Mouse (Mus musculus): ENCODE measurements around the gene Col13a1. TPM values are rescaled to one million over a fixed set of nuclear protein-coding genes. Genes with fewer than 3 reads are reported as not detected.

The Col13a1 gene
- polyA plus RNA-seq, 1 experiment from 2014 or later: 7.3 TPM

GRCm38 (mm10) chr10:61917066-61917465 lies 61.8 kb downstream of the Col13a1 start:
- 96% methylated on average over 12 of the region's 12 CpGs for whole genome bisulfite sequencing
- no peak overlapping the region for H3K27ac ChIP-seq
- no peak for DNase-seq (ENCODE audit: low spot score)
- H3K9ac ChIP-seq (ENCODE audit: low read depth, low read length): no peak overlapping the region
- 0 out of 2 replicates have a peak, but pooled peaks have one; percentile 11 for TF ChIP-seq CTCF (IDR thresholded peaks at IDR 0.05; ENCODE audit: low read depth)
- H3K4me1 ChIP-seq (replicated peaks; ENCODE audit: insufficient read depth, low read length): peaks cover 14% of the 10 kb centered on the region
- H3K4me3 ChIP-seq (replicated peaks; ENCODE audit: low read depth, low read length): no peak overlapping the region
- H3K36me3 ChIP-seq (ENCODE audit: insufficient read depth, low read length): no peaks in the 10 kb centered on the region
- no peaks in the 10 kb centered on the region for H3K27me3 ChIP-seq (ENCODE audit: insufficient read depth, low read length)
- H3K4me2 ChIP-seq (ENCODE audit: low read length): no peak overlapping the region
- no peak for ATAC-seq (replicated peaks; ENCODE audit: low FRiP score, low read depth)
- 0 out of 2 replicates have a peak, but pooled peaks cover 5% of the 10 kb centered on the region for H3K9me3 ChIP-seq (replicated peaks; ENCODE audit: low read length)

- Histone ChIP-seq H3K4me1 (replicated peaks; ENCODE audit: insufficient read depth, low read length) (no peaks in the 10 kb centered on the region), H3K9me3 (replicated peaks; ENCODE audit: low read length) (0 out of 2 replicates have a peak, but pooled peaks cover 5% of the 10 kb centered on the region), H3K4me3 (replicated peaks; ENCODE audit: low read depth, low read length) (no peak overlapping the region), H3K27me3 (ENCODE audit: insufficient read depth, low read length) (no peaks in the 10 kb centered on the region), H3K27ac (no peak overlapping the region), H3K4me2 (ENCODE audit: low read length) (no peak overlapping the region), H3K9ac (ENCODE audit: low read depth, low read length) (no peak overlapping the region), H3K36me3 (ENCODE audit: insufficient read depth, low read length) (no peaks in the 10 kb centered on the region)
- peak; percentile 56 for DNase-seq (ENCODE audit: low spot score)
- ATAC-seq (replicated peaks; ENCODE audit: low FRiP score, low read depth): no peak
- 20% methylated on average over 4 of the region's 4 CpGs for WGBS
- TF ChIP-seq CTCF (IDR thresholded peaks at IDR 0.05; ENCODE audit: low read depth): no peak
Measured at GRCm38 (mm10) chr10:61911770-61912169, 67.1 kb downstream of the Col13a1 start.

- TF ChIP-seq CTCF (IDR thresholded peaks at IDR 0.05; ENCODE audit: low read depth): no peak
- H3K27ac ChIP-seq: no peak overlapping the region
- H3K9me3 ChIP-seq (replicated peaks; ENCODE audit: low read length): no peaks in the 10 kb centered on the region
- H3K27me3 ChIP-seq (ENCODE audit: insufficient read depth, low read length): no peaks in the 10 kb centered on the region
- DNase-seq (ENCODE audit: low spot score) (peak; percentile 28), ATAC-seq (replicated peaks; ENCODE audit: low FRiP score, low read depth) (no peak)
- H3K4me2 ChIP-seq (ENCODE audit: low read length): no peak overlapping the region
- H3K4me3 ChIP-seq (replicated peaks; ENCODE audit: low read depth, low read length): no peak overlapping the region
- H3K9ac ChIP-seq (ENCODE audit: low read depth, low read length): no peak overlapping the region
- H3K36me3 ChIP-seq (ENCODE audit: insufficient read depth, low read length): no peaks in the 10 kb centered on the region
- WGBS: 52% methylated on average over 3 of the region's 3 CpGs
- no peaks in the 10 kb centered on the region for H3K4me1 ChIP-seq (replicated peaks; ENCODE audit: insufficient read depth, low read length)
Measured at GRCm38 (mm10) chr10:61909004-61909403, 69.9 kb downstream of the Col13a1 start.

GRCm38 (mm10) chr10:61906226-61906625 lies 72.7 kb downstream of the Col13a1 start:
- no peaks in the 10 kb centered on the region for H3K27me3 ChIP-seq (ENCODE audit: insufficient read depth, low read length)
- ATAC-seq (replicated peaks; ENCODE audit: low FRiP score, low read depth) (0 out of 2 replicates have a peak, but pooled peaks have one; percentile 31), DNase-seq (ENCODE audit: low spot score) (peak; percentile 40)
- TF ChIP-seq CTCF (IDR thresholded peaks at IDR 0.05; ENCODE audit: low read depth): peak; percentile 51
- no peak overlapping the region for H3K27ac ChIP-seq
- H3K36me3 ChIP-seq (ENCODE audit: insufficient read depth, low read length): no peaks in the 10 kb centered on the region
- WGBS: 27% methylated on average over 5 of the region's 5 CpGs
- no peak overlapping the region for H3K4me2 ChIP-seq (ENCODE audit: low read length)
- H3K4me1 ChIP-seq (replicated peaks; ENCODE audit: insufficient read depth, low read length): no peaks in the 10 kb centered on the region
- H3K4me3 ChIP-seq (replicated peaks; ENCODE audit: low read depth, low read length): no peak overlapping the region
- no peak overlapping the region for H3K9ac ChIP-seq (ENCODE audit: low read depth, low read length)
- no peaks in the 10 kb centered on the region for H3K9me3 ChIP-seq (replicated peaks; ENCODE audit: low read length)

- H3K9ac ChIP-seq (ENCODE audit: low read depth, low read length): no peak overlapping the region
- no peaks in the 10 kb centered on the region for H3K4me1 ChIP-seq (replicated peaks; ENCODE audit: insufficient read depth, low read length)
- TF ChIP-seq CTCF (IDR thresholded peaks at IDR 0.05; ENCODE audit: low read depth): no peak
- H3K9me3 ChIP-seq (replicated peaks; ENCODE audit: low read length): no peaks in the 10 kb centered on the region
- no peaks in the 10 kb centered on the region for H3K27me3 ChIP-seq (ENCODE audit: insufficient read depth, low read length)
- H3K4me3 ChIP-seq (replicated peaks; ENCODE audit: low read depth, low read length): no peak overlapping the region
- DNase-seq (ENCODE audit: low spot score) (peak; percentile 82), ATAC-seq (replicated peaks; ENCODE audit: low FRiP score, low read depth) (no peak)
- 19% methylated on average over 8 of the region's 8 CpGs for WGBS
- peak overlapping the region; percentile 57; the same call in 1 of the 2 replicates for H3K27ac ChIP-seq
- no peaks in the 10 kb centered on the region for H3K36me3 ChIP-seq (ENCODE audit: insufficient read depth, low read length)
- no peak overlapping the region for H3K4me2 ChIP-seq (ENCODE audit: low read length)
Measured at GRCm38 (mm10) chr10:61905308-61905707, 73.6 kb downstream of the Col13a1 start.

- H3K27me3 ChIP-seq (ENCODE audit: insufficient read depth, low read length): no peaks in the 10 kb centered on the region
- no peak overlapping the region for H3K27ac ChIP-seq
- ATAC-seq (replicated peaks; ENCODE audit: low FRiP score, low read depth): no peak
- H3K9ac ChIP-seq (ENCODE audit: low read depth, low read length): no peak overlapping the region
- H3K4me2 ChIP-seq (ENCODE audit: low read length): no peak overlapping the region
- H3K36me3 ChIP-seq (ENCODE audit: insufficient read depth, low read length): no peaks in the 10 kb centered on the region
- H3K4me3 ChIP-seq (replicated peaks; ENCODE audit: low read depth, low read length): no peak overlapping the region
- no peak for TF ChIP-seq CTCF (IDR thresholded peaks at IDR 0.05; ENCODE audit: low read depth)
- 66% methylated on average over 6 of the region's 6 CpGs for WGBS
- H3K4me1 ChIP-seq (replicated peaks; ENCODE audit: insufficient read depth, low read length): no peaks in the 10 kb centered on the region
- no peaks in the 10 kb centered on the region for H3K9me3 ChIP-seq (replicated peaks; ENCODE audit: low read length)
- DNase-seq (ENCODE audit: low spot score): no peak
Measured at GRCm38 (mm10) chr10:61898116-61898515, 80.8 kb downstream of the Col13a1 start.

- DNase-seq (ENCODE audit: low spot score) (no peak), ATAC-seq (replicated peaks; ENCODE audit: low FRiP score, low read depth) (no peak)
Measured at GRCm38 (mm10) chr10:61894564-61894963, 84.3 kb downstream of the Col13a1 start.

More at GRCm38 (mm10) chr10:61894564-61894963, 84.3 kb downstream of the Col13a1 start:
- Histone ChIP-seq H3K27ac (no peak overlapping the region), H3K27me3 (ENCODE audit: insufficient read depth, low read length) (no peaks in the 10 kb centered on the region), H3K36me3 (ENCODE audit: insufficient read depth, low read length) (no peaks in the 10 kb centered on the region), H3K9me3 (replicated peaks; ENCODE audit: low read length) (no peaks in the 10 kb centered on the region), H3K4me1 (replicated peaks; ENCODE audit: insufficient read depth, low read length) (no peaks in the 10 kb centered on the region), H3K4me3 (replicated peaks; ENCODE audit: low read depth, low read length) (no peak overlapping the region), H3K4me2 (ENCODE audit: low read length) (no peak overlapping the region), H3K9ac (ENCODE audit: low read depth, low read length) (no peak overlapping the region)
- no peak for TF ChIP-seq CTCF (IDR thresholded peaks at IDR 0.05; ENCODE audit: low read depth)
- 83% methylated on average over 5 of the region's 5 CpGs for WGBS
